Comparison of ENCODE assay signal across 30 mouse cellular contexts in genomic region chr7:107624432-107624831, GRCm38 (mm10). TPM values are rescaled to one million over a fixed set of nuclear protein-coding genes. Genes with fewer than 3 reads are reported as not detected.
A peak's percentile ranks its signal among the peaks of the same experiment; 100 is the strongest.
DNase-seq lines count a peak whose midpoint lies in the region; ATAC-seq lines count a peak whose summit lies in the region.
"Had no signal": no experiment of that assay in that cellular context is flagged by ENCODE, and none has a peak within 500 bp of the region (broad histone marks: within the 10 kb centered on the region; RNA-seq: fewer than 3 reads in every experiment).

No protein-coding gene starts in this region.

- peak; percentile 34 for DNase-seq in adrenal gland, postnatal 14 days
- no peak for DNase-seq in adrenal gland, adult 18-20 months (ENCODE audit: low spot score in 2 of 2)
- DNase-seq in MN1 (ENCODE audit: low spot score): peak; percentile 82
- DNase-seq in fat pad, adult 2 months (ENCODE audit: extremely low read depth, low read depth, low spot score): peak; percentile 54
- DNase-seq in forebrain, embryonic 10.5 days (ENCODE audit: extremely low spot score, low spot score): no peak
- DNase-seq: cerebellum, adult 2 months; cerebellum, postnatal 25 days; embryo, embryonic 11 days; gastrocnemius, postnatal 36 days; heart, postnatal 10 days; kidney, adult 9 months; kidney, postnatal 14 days; lung, embryonic 14.5 days; right cerebral cortex, postnatal 14 days had no signal

- H3K27ac ChIP-seq in forebrain, embryonic 12.5 days: no peak overlapping the region
- no peak overlapping the region for H3K27ac ChIP-seq in forebrain, embryonic 10.5 days
- H3K27ac ChIP-seq: hindbrain, embryonic 10.5 days; intestine, embryonic 15.5 days; limb, embryonic 10.5 days; midbrain, embryonic 13.5 days had no signal

- H3K9ac ChIP-seq in forebrain, embryonic 12.5 days: no peak overlapping the region
- H3K9ac ChIP-seq: intestine, embryonic 15.5 days; lung, embryonic 14.5 days; midbrain, embryonic 13.5 days had no signal

- ATAC-seq in megakaryocyte, adult 5-6 weeks (ENCODE audit: poor library complexity, severe bottlenecking): peak; percentile 41; the same call in 1 of the 2 replicates
- ATAC-seq in forebrain, embryonic 12.5 days (ENCODE audit: low FRiP score): no peak
- ATAC-seq: hindbrain, embryonic 16.5 days; intestine, embryonic 15.5 days; midbrain, embryonic 13.5 days had no signal

- H3K9me3 ChIP-seq in forebrain, embryonic 12.5 days: no peaks in the 10 kb centered on the region
- H3K9me3 ChIP-seq in forebrain, embryonic 10.5 days: no peaks in the 10 kb centered on the region
- H3K9me3 ChIP-seq: hindbrain, embryonic 10.5 days; intestine, embryonic 15.5 days; limb, embryonic 10.5 days; midbrain, embryonic 13.5 days had no signal

- no peaks in the 10 kb centered on the region for H3K4me1 ChIP-seq in forebrain, embryonic 12.5 days
- 0 out of 2 replicates have a peak, but pooled peaks cover 6% of the 10 kb centered on the region for H3K4me1 ChIP-seq in forebrain, embryonic 10.5 days
- H3K4me1 ChIP-seq: intestine, embryonic 15.5 days; midbrain, embryonic 13.5 days had no signal

- H3K36me3 ChIP-seq in forebrain, embryonic 12.5 days (replicated peaks): no peaks in the 10 kb centered on the region
- no peaks in the 10 kb centered on the region for H3K36me3 ChIP-seq in forebrain, embryonic 10.5 days (replicated peaks)
- H3K36me3 ChIP-seq: G1E; hindbrain, embryonic 10.5 days; intestine, embryonic 15.5 days; limb, embryonic 10.5 days; midbrain, embryonic 13.5 days had no signal

- no peak overlapping the region for H3K4me2 ChIP-seq in forebrain, embryonic 12.5 days
- H3K4me2 ChIP-seq: heart, embryonic 11.5 days; intestine, embryonic 15.5 days; lung, embryonic 14.5 days; midbrain, embryonic 13.5 days had no signal

- WGBS in forebrain, embryonic 12.5 days: 63% methylated on average over 3 of the region's 3 CpGs
- 82% methylated on average over 3 of the region's 3 CpGs for WGBS in forebrain, embryonic 10.5 days

- H3K27me3 ChIP-seq in forebrain, embryonic 12.5 days: no peaks in the 10 kb centered on the region
- H3K27me3 ChIP-seq in forebrain, embryonic 10.5 days (ENCODE audit: poor library complexity, severe bottlenecking): no peaks in the 10 kb centered on the region
- H3K27me3 ChIP-seq: intestine, embryonic 15.5 days; midbrain, embryonic 13.5 days had no signal

- no peak overlapping the region for H3K4me3 ChIP-seq in forebrain, embryonic 12.5 days (replicated peaks)
- H3K4me3 ChIP-seq in forebrain, embryonic 10.5 days: no peak overlapping the region
- H3K4me3 ChIP-seq: hindbrain, embryonic 10.5 days; intestine, embryonic 15.5 days; limb, embryonic 10.5 days; midbrain, embryonic 13.5 days had no signal

RNA-seq across cellular contexts. Expression of gene 5330417H12Rik, which starts 0.5 kb away (rescaled TPM):
- not detected in 2 replicates for total RNA-seq in adrenal gland, postnatal 14 days (2021)
- not detected for total RNA-seq in adrenal gland, adult 18-20 months (2021)
- total RNA-seq in megakaryocyte, adult 5-6 weeks (2015): not detected in 2 replicates
- not detected in 2 replicates for total RNA-seq in megakaryocyte, adult 5-6 weeks (2017)
- not detected in 2 replicates for polyA plus RNA-seq in forebrain, embryonic 12.5 days (2016; fragmentation: Nextera tagmentation; extraction: Ambion mirVana)
- not detected in 2 replicates for polyA plus RNA-seq in forebrain, embryonic 10.5 days (2016; fragmentation: Nextera tagmentation; extraction: Ambion mirVana)
- total RNA-seq: G1E; gastrocnemius, postnatal 36 days; heart, postnatal 10 days; layer of hippocampus, adult 18-20 months; layer of hippocampus, postnatal 25 days; liver, adult 2 months had no signal
- polyA plus RNA-seq: cerebellum, adult 2 months; forebrain, embryonic 11.5 days; G1E; heart, embryonic 11.5 days; hindbrain, embryonic 10.5 days; hindbrain, embryonic 16.5 days; intestine, embryonic 15.5 days; limb, embryonic 10.5 days; liver, adult 2 months; lung, embryonic 14.5 days; midbrain, embryonic 13.5 days; neural tube, embryonic 11.5 days; spleen, adult 2 months; testis, adult 2 months had no signal

RNA-seq across cellular contexts. Expression of gene Ppfibp2, which starts 29.4 kb away (rescaled TPM):
- total RNA-seq in adrenal gland, postnatal 14 days (2021): 7.8 and 8.7 TPM in 2 replicates
- 1 to 10 TPM; 4.0 TPM for total RNA-seq in adrenal gland, adult 18-20 months (2021)
- total RNA-seq in megakaryocyte, adult 5-6 weeks (2015): 9.3 and 11.2 TPM in 2 replicates
- total RNA-seq in megakaryocyte, adult 5-6 weeks (2017): 12.1 and 14.9 TPM in 2 replicates
- polyA plus RNA-seq in forebrain, embryonic 12.5 days (2016; fragmentation: Nextera tagmentation; extraction: Ambion mirVana): 2.0 and 2.7 TPM in 2 replicates
- 8.7 and 9.3 TPM in 2 replicates for polyA plus RNA-seq in forebrain, embryonic 10.5 days (2016; fragmentation: Nextera tagmentation; extraction: Ambion mirVana)
- polyA plus RNA-seq: G1E had no signal

RNA-seq across cellular contexts. Expression of gene Olfml1, which starts 57.2 kb away (rescaled TPM):
- 7.5 and 7.8 TPM in 2 replicates for total RNA-seq in adrenal gland, postnatal 14 days (2021)
- 10 to 100 TPM in 1 of 2 experiments, 1 to 10 TPM in 1; 6.9 to 10.5 TPM for total RNA-seq in adrenal gland, adult 18-20 months (2021)
- total RNA-seq in megakaryocyte, adult 5-6 weeks (2015): not detected in 2 replicates
- total RNA-seq in megakaryocyte, adult 5-6 weeks (2017): not detected in 2 replicates
- polyA plus RNA-seq in forebrain, embryonic 12.5 days (2016; fragmentation: Nextera tagmentation; extraction: Ambion mirVana): 4.1 and 5.7 TPM in 2 replicates
- polyA plus RNA-seq in forebrain, embryonic 10.5 days (2016; fragmentation: Nextera tagmentation; extraction: Ambion mirVana): 6.3 and 6.5 TPM in 2 replicates
- total RNA-seq: G1E had no signal
- polyA plus RNA-seq: G1E had no signal

Comparison
In these comparisons a context has a peak if more than half of its experiments do, and no peak if none do; other contexts are left out.
1. DNase-seq: peak in adrenal gland, postnatal 14 days (single experiment), MN1 (single experiment) and fat pad, adult 2 months (single experiment); none in adrenal gland, adult 18-20 months (0 of 2) and forebrain, embryonic 10.5 days (single experiment).